Mouse (Mus musculus) thymus, adult 2 months (tissue): ENCODE measurements around the gene Etv5. TPM values are rescaled to one million over a fixed set of nuclear protein-coding genes. Genes with fewer than 3 reads are reported as not detected.

ENCODE experiments used
- DNase-seq: peaks from one replicate; pipeline ENCODE4 v3.0.0; 2021
- H3K27ac ChIP-seq: fragments of 200-500 bp; 2 replicates; pipeline ENCODE4 v1.5.1; 2012; ENCODE audit warnings: low read length, control low read depth; ENCODE audit not compliant: control insufficient read depth, insufficient read depth
- H3K27me3 ChIP-seq: fragments of 200-500 bp; 2 replicates; pipeline ENCODE4 v1.6.1; 2012; ENCODE audit warnings: mild to moderate bottlenecking, low read length, moderate library complexity, mixed read lengths; ENCODE audit not compliant: control insufficient read depth, insufficient read depth
- H3K36me3 ChIP-seq: fragments of 200-500 bp; 2 replicates; pipeline ENCODE4 v1.6.1; 2012; ENCODE audit warnings: mild to moderate bottlenecking, low read length, moderate library complexity; ENCODE audit not compliant: control insufficient read depth, insufficient read depth
- H3K4me1 ChIP-seq: fragments of 200-500 bp; replicated peaks from 2 replicates; pipeline ENCODE4 v1.6.1; 2012; ENCODE audit warnings: low read length; ENCODE audit not compliant: control insufficient read depth, insufficient read depth
- H3K4me3 ChIP-seq: fragments of 200-500 bp; 2 replicates; pipeline ENCODE4 v1.5.1; 2012; ENCODE audit warnings: mild to moderate bottlenecking, low read length, control low read depth, moderate library complexity; ENCODE audit not compliant: control insufficient read depth, insufficient read depth
- CTCF ChIP-seq: fragments of 200-500 bp; IDR thresholded peaks from 2 replicates; pipeline ENCODE4 v1.5.1; 2012; ENCODE audit warnings: mild to moderate bottlenecking, control low read depth, low read length, moderate library complexity, borderline replicate concordance; ENCODE audit not compliant: control insufficient read depth, poor library complexity, insufficient read depth; ENCODE audit errors: extremely low read depth
- POLR2A ChIP-seq: fragments of 200-500 bp; IDR thresholded peaks from 2 replicates; pipeline ENCODE4 v1.6.1; 2012; ENCODE audit warnings: mild to moderate bottlenecking, low read length, control low read depth, moderate library complexity; ENCODE audit not compliant: control insufficient read depth, poor library complexity, insufficient read depth; ENCODE audit errors: extremely low read depth
- WGBS: fragments of 180-500 bp; shearing (Covaris S2); methylation state at CpG from one replicate; pipeline ENCODE4 v1.1.7; 2018; 5-methylcytosine and 5-hydroxymethylcytosine counted together
- polyA plus RNA-seq: library from polyadenylated mRNA; depleted of rRNA; stranded (reverse); fragments of >200 nt; gene quantifications from 2 replicates; pipeline ENCODE4 v1.2.3, GENCODE M21; 2012

The Etv5 gene
- polyA plus RNA-seq, 1 experiment = 7.3 TPM

- peaks cover 5% of the 10 kb centered on the region; the same call in 1 of the 2 replicates for H3K4me1 ChIP-seq
- no peak for DNase-seq
- no peaks in the 10 kb centered on the region for H3K36me3 ChIP-seq
- no peak overlapping the region for H3K4me3 ChIP-seq
- no peak for TF ChIP-seq CTCF
- no peak for TF ChIP-seq POLR2A
- no peaks in the 10 kb centered on the region for H3K27me3 ChIP-seq
- H3K27ac ChIP-seq = no peak overlapping the region
- WGBS = 98% methylated on average over 6 of the region's 6 CpGs
Measured at GRCm38 (mm10) chr16:22400226-22400625, 39.3 kb downstream of the Etv5 start.

GRCm38 (mm10) chr16:22398784-22399453 lies 40.6 kb downstream of the Etv5 start:
- Histone ChIP-seq H3K27ac (no peak overlapping the region), H3K27me3 (no peaks in the 10 kb centered on the region), H3K4me3 (no peak overlapping the region), H3K4me1 (peaks cover 5% of the 10 kb centered on the region; the same call in 1 of the 2 replicates), H3K36me3 (no peaks in the 10 kb centered on the region)
- DNase-seq = no peak
- TF ChIP-seq CTCF = no peak
- TF ChIP-seq POLR2A = no peak
- WGBS = 67% methylated on average over 10 of the region's 10 CpGs

GRCm38 (mm10) chr16:22398354-22398753 lies 41.2 kb downstream of the Etv5 start:
- no peak for TF ChIP-seq POLR2A
- no peak for TF ChIP-seq CTCF
- DNase-seq = no peak

GRCm38 (mm10) chr16:22396420-22396819 lies 43.1 kb downstream of the Etv5 start:
- no peaks in the 10 kb centered on the region for H3K36me3 ChIP-seq
- no peaks in the 10 kb centered on the region for H3K27me3 ChIP-seq
- no peak overlapping the region for H3K4me3 ChIP-seq
- H3K4me1 ChIP-seq = peaks cover 5% of the 10 kb centered on the region; the same call in 1 of the 2 replicates
- 66% methylated on average over 8 of the region's 8 CpGs for WGBS
- DNase-seq = no peak
- TF ChIP-seq CTCF (no peak), POLR2A (no peak)
- H3K27ac ChIP-seq = no peak overlapping the region

More at GRCm38 (mm10) chr16:22398354-22398753, 41.2 kb downstream of the Etv5 start:
- no peaks in the 10 kb centered on the region for H3K36me3 ChIP-seq
- H3K27ac ChIP-seq = no peak overlapping the region
- H3K4me3 ChIP-seq = no peak overlapping the region
- WGBS = 95% methylated on average over 11 of the region's 11 CpGs
- peaks cover 5% of the 10 kb centered on the region; the same call in 1 of the 2 replicates for H3K4me1 ChIP-seq
- no peaks in the 10 kb centered on the region for H3K27me3 ChIP-seq

GRCm38 (mm10) chr16:22395093-22395844 lies 44.2 kb downstream of the Etv5 start:
- no peak for DNase-seq
- Histone ChIP-seq H3K36me3 (no peaks in the 10 kb centered on the region), H3K27ac (no peak overlapping the region), H3K27me3 (no peaks in the 10 kb centered on the region), H3K4me3 (no peak overlapping the region), H3K4me1 (peaks cover 5% of the 10 kb centered on the region; the same call in 1 of the 2 replicates)
- no peak for TF ChIP-seq CTCF
- no peak for TF ChIP-seq POLR2A
- 79% methylated on average over 15 of the region's 15 CpGs for WGBS

- DNase-seq = no peak
- H3K27ac ChIP-seq = no peak overlapping the region
- TF ChIP-seq CTCF (no peak), POLR2A (no peak)
- H3K36me3 ChIP-seq = no peaks in the 10 kb centered on the region
- no peak overlapping the region for H3K4me3 ChIP-seq
- 63% methylated on average over 9 of the region's 9 CpGs for WGBS
- no peaks in the 10 kb centered on the region for H3K27me3 ChIP-seq
- H3K4me1 ChIP-seq = peaks cover 8% of the 10 kb centered on the region
Measured at GRCm38 (mm10) chr16:22390348-22390897, 49.1 kb downstream of the Etv5 start.

- Histone ChIP-seq H3K36me3 (no peaks in the 10 kb centered on the region), H3K4me3 (no peak overlapping the region), H3K4me1 (peaks cover 8% of the 10 kb centered on the region), H3K27ac (no peak overlapping the region), H3K27me3 (no peaks in the 10 kb centered on the region)
- 94% methylated on average over 13 of the region's 13 CpGs for WGBS
- no peak for TF ChIP-seq CTCF
- TF ChIP-seq POLR2A = no peak
- DNase-seq = no peak
Measured at GRCm38 (mm10) chr16:22389146-22389911, 50.2 kb downstream of the Etv5 start.
